Mouse (Mus musculus) MEL (cell line): Measurements from ENCODE around the gene Kcnd3.

Source experiments
- CTCF ChIP-seq, 3 experiments: IDR thresholded peaks in 2 of 3; conservative IDR thresholded peaks in 1 of 3; 2 replicates each; pipeline ENCODE4 v1.5.1; 2011 to 2012; ENCODE audit warnings: low read length in 3 of 3, low read depth in 2 of 3, mild to moderate bottlenecking in 2 of 3, improper control_type of control experiment in 1 of 3, inconsistent platforms in 1 of 3, mixed read lengths in 1 of 3, moderate library complexity in 1 of 3; ENCODE audit not compliant: control insufficient read depth in 1 of 3, insufficient read depth in 1 of 3, poor library complexity in 1 of 3, severe bottlenecking in 1 of 3
- E2F4 ChIP-seq: IDR thresholded peaks from 2 replicates; pipeline ENCODE4 v1.6.1; 2011; ENCODE audit warnings: low read depth, low read length, improper control_type of control experiment, borderline replicate concordance
- EP300 ChIP-seq, 2 experiments: IDR thresholded peaks; 2 replicates each; pipeline ENCODE4 v1.6.1; 2011; ENCODE audit warnings: improper control_type of control experiment in 2 of 2, low read length in 2 of 2, low read depth in 1 of 2, mild to moderate bottlenecking in 1 of 2
- GABPA ChIP-seq: IDR thresholded peaks from 2 replicates; pipeline ENCODE4 v1.6.1; 2012; ENCODE audit warnings: low read depth, mild to moderate bottlenecking, inconsistent platforms, low read length, improper control_type of control experiment, moderate library complexity
- GATA1 ChIP-seq: IDR thresholded peaks from 2 replicates; pipeline ENCODE4 v1.6.1; 2011; ENCODE audit warnings: low read depth, low read length, improper control_type of control experiment
- NRF1 ChIP-seq: IDR thresholded peaks from 2 replicates; pipeline ENCODE4 v1.6.1; 2014; ENCODE audit warnings: low read depth, mild to moderate bottlenecking, inconsistent platforms, low read length, improper control_type of control experiment, moderate library complexity; ENCODE audit not compliant: poor library complexity, insufficient read depth, severe bottlenecking
- POLR2A ChIP-seq, 2 experiments: IDR thresholded peaks; 2 replicates each; pipeline ENCODE4 v1.6.1; 2011 to 2012; ENCODE audit warnings: low read length in 2 of 2, mild to moderate bottlenecking in 2 of 2, control low read depth in 1 of 2, improper control_type of control experiment in 1 of 2, low read depth in 1 of 2, moderate library complexity in 1 of 2; ENCODE audit not compliant: control insufficient read depth in 1 of 2, insufficient read depth in 1 of 2, poor library complexity in 1 of 2
- RCOR1 ChIP-seq: IDR thresholded peaks from 2 replicates; pipeline ENCODE4 v1.6.1; 2012; ENCODE audit warnings: low read depth, mild to moderate bottlenecking, inconsistent platforms, low read length, improper control_type of control experiment
- USF1 ChIP-seq: IDR thresholded peaks from 2 replicates; pipeline ENCODE4 v1.6.1; 2014; ENCODE audit warnings: low read depth, mild to moderate bottlenecking, inconsistent platforms, low read length, improper control_type of control experiment, moderate library complexity

DNA sequence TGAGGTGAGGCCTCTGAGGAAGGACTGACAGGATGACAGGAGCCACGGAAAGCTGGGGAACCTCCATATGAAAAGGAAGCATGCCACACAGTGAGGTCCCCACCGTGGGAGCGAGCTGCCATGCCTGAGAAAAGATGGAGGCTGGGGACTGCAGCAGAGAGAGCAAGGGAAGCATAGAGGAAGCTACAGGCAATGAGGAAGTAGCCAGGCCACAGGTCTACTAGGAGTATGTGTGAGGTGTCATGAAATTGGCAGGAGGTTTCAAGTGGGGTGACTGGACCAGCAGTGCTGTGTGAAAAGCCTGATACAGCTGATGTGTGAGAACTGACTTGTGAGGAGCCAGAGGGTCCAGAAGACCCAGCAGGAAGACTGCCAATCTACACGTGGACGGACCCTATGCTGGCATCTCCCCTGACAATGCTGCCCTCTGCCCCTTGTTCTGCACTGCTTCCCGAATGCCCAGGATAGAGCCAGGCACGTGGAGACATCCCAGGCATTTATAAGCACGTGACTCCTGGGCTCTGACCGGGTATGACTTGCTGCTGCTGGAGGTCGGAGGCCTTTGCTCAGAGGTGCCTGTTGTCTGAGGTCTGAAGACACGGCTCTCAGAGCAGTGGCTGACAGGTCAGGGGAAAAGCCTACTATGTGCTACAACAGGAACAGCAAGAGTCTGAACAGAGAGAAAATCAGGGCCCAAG is 96.1 kb downstream of the Kcnd3 start:
- TF ChIP-seq E2F4 (no peak), RCOR1 (no peak), GATA1 (no peak), GABPA (no peak), POLR2A (IDR thresholded peaks at IDR 0.05; ENCODE audit: control insufficient read depth in 1 of 2, insufficient read depth in 1 of 2, low read depth in 1 of 2, low read length in 2 of 2, poor library complexity in 1 of 2) (no peak), NRF1 (no peak), CTCF (IDR thresholded peaks at IDR 0.05 in 2 of 3, conservative IDR thresholded peaks at IDR 0.05 in 1 of 3; ENCODE audit: control insufficient read depth in 1 of 3, insufficient read depth in 1 of 3, low read depth in 2 of 3, low read length in 3 of 3, poor library complexity in 1 of 3, severe bottlenecking in 1 of 3) (no peak; a peak in 1 of 6 replicates), EP300 (IDR thresholded peaks at IDR 0.05; ENCODE audit: low read depth in 1 of 2, low read length in 2 of 2) (no peak), USF1 (no peak)
